Mouse (Mus musculus) liver, embryonic 14.5 days (tissue): Measurements from ENCODE around the gene Rspo4.

Experiments used
- CTCF ChIP-seq: IDR thresholded peaks from 2 replicates; pipeline ENCODE4 v1.5.1; 2016; ENCODE audit warnings: antibody characterized with exemption, low read depth, control low read depth
- EP300 ChIP-seq: IDR thresholded peaks from 2 replicates; pipeline ENCODE4 v1.6.1; 2016; ENCODE audit warnings: antibody characterized with exemption, low read depth

- TF ChIP-seq EP300 (no peak), CTCF (no peak)
Observed at GRCm38 (mm10) chr2:151895911-151896310, 53.2 kb downstream of the Rspo4 start.
